Comparison of ENCODE assay signal across 10 mouse cellular contexts in genomic region chr13:48357640-48358039, GRCm38 (mm10).
A peak's percentile ranks its signal among the peaks of the same experiment; 100 is the strongest.
DNase-seq lines count a peak whose midpoint lies in the region; ATAC-seq and TF ChIP-seq lines count a peak whose summit lies in the region.
"Had no signal": no experiment of that assay in that cellular context is flagged by ENCODE, and none has a peak within 500 bp of the region (broad histone marks: within the 10 kb centered on the region; RNA-seq: fewer than 3 reads in every experiment).

No protein-coding gene starts in this region.

- no peaks in the 10 kb centered on the region for H3K9me3 ChIP-seq in hindbrain, postnatal 0 days (ENCODE audit: low read length)
- no peaks in the 10 kb centered on the region for H3K9me3 ChIP-seq in hindbrain, embryonic 11.5 days (ENCODE audit: control insufficient read depth, low read length)
- H3K9me3 ChIP-seq: heart, embryonic 15.5 days had no signal

- DNase-seq in adrenal gland, postnatal 25 days: peak; percentile 15
- no peak for DNase-seq in adrenal gland, adult (ENCODE audit: inconsistent age in 2 of 2, low spot score in 1 of 2)
- DNase-seq in hindbrain, postnatal 0 days (ENCODE audit: low spot score): peak; percentile 74
- DNase-seq in hindbrain, embryonic 11.5 days (ENCODE audit: low spot score): no peak
- DNase-seq in right cerebral cortex, adult 2 months (ENCODE audit: low spot score in 2 of 2): peak; percentile 3 to 6
- DNase-seq in right cerebral cortex, postnatal 14 days: no peak
- DNase-seq in thymus, adult 18-20 months: no peak
- DNase-seq: thymus, postnatal 25 days had no signal

- no peaks in the 10 kb centered on the region for H3K36me3 ChIP-seq in hindbrain, postnatal 0 days (ENCODE audit: insufficient read depth, low read length)
- no peaks in the 10 kb centered on the region for H3K36me3 ChIP-seq in hindbrain, embryonic 11.5 days (ENCODE audit: control insufficient read depth, insufficient read depth, low read length)
- H3K36me3 ChIP-seq: heart, embryonic 15.5 days had no signal

- no peak overlapping the region for H3K9ac ChIP-seq in hindbrain, postnatal 0 days (replicated peaks; ENCODE audit: low read length)
- no peak overlapping the region for H3K9ac ChIP-seq in hindbrain, embryonic 11.5 days (ENCODE audit: low read depth, low read length)
- H3K9ac ChIP-seq: heart, embryonic 15.5 days had no signal

- no peak for TF ChIP-seq CTCF in hindbrain, postnatal 0 days (IDR thresholded peaks at IDR 0.05; ENCODE audit: low read depth)

- ATAC-seq in hindbrain, postnatal 0 days: peak; percentile 45; the same call in 1 of the 2 replicates
- ATAC-seq in hindbrain, embryonic 11.5 days (ENCODE audit: low FRiP score): no peak
- ATAC-seq in inflammation-experienced regulatory T-cells, adult 6 months: no peak

- H3K4me2 ChIP-seq in hindbrain, postnatal 0 days (ENCODE audit: low read depth, low read length): no peak overlapping the region
- no peak overlapping the region for H3K4me2 ChIP-seq in hindbrain, embryonic 11.5 days (replicated peaks; ENCODE audit: low read depth, low read length)
- H3K4me2 ChIP-seq: heart, embryonic 15.5 days had no signal

- no peak overlapping the region for H3K27ac ChIP-seq in hindbrain, postnatal 0 days
- H3K27ac ChIP-seq in hindbrain, embryonic 11.5 days (ENCODE audit: low read depth, low read length): no peak overlapping the region
- H3K27ac ChIP-seq: heart, embryonic 15.5 days had no signal

- peaks cover 2% of the 10 kb centered on the region; the same call in 1 of the 2 replicates for H3K4me1 ChIP-seq in hindbrain, postnatal 0 days (ENCODE audit: insufficient read depth, low read length)
- no peaks in the 10 kb centered on the region for H3K4me1 ChIP-seq in hindbrain, embryonic 11.5 days (replicated peaks; ENCODE audit: control insufficient read depth, insufficient read depth, low read length)
- H3K4me1 ChIP-seq: heart, embryonic 15.5 days had no signal

- H3K27me3 ChIP-seq in hindbrain, postnatal 0 days (ENCODE audit: insufficient read depth, low read length): no peaks in the 10 kb centered on the region
- no peaks in the 10 kb centered on the region for H3K27me3 ChIP-seq in hindbrain, embryonic 11.5 days (ENCODE audit: control insufficient read depth, insufficient read depth, low read length)
- H3K27me3 ChIP-seq: heart, embryonic 15.5 days had no signal

- 69% methylated on average over 7 of the region's 7 CpGs for WGBS in hindbrain, postnatal 0 days
- 97% methylated on average over 7 of the region's 7 CpGs for WGBS in hindbrain, embryonic 11.5 days

- H3K4me3 ChIP-seq in hindbrain, postnatal 0 days (ENCODE audit: low read length): no peak overlapping the region
- no peak overlapping the region for H3K4me3 ChIP-seq in hindbrain, embryonic 11.5 days (ENCODE audit: low read depth, low read length)
- H3K4me3 ChIP-seq: heart, embryonic 15.5 days had no signal

Comparison
In these comparisons a context has a peak if more than half of its experiments do, and no peak if none do; other contexts are left out.
1. DNase-seq: peak in adrenal gland, postnatal 25 days (single experiment), hindbrain, postnatal 0 days (single experiment) and right cerebral cortex, adult 2 months (2 of 2); none in adrenal gland, adult (0 of 2), hindbrain, embryonic 11.5 days (single experiment), right cerebral cortex, postnatal 14 days (single experiment) and thymus, adult 18-20 months (0 of 2).